ENCODE assay signal across 7 mouse cellular contexts in the genomic region with DNA sequence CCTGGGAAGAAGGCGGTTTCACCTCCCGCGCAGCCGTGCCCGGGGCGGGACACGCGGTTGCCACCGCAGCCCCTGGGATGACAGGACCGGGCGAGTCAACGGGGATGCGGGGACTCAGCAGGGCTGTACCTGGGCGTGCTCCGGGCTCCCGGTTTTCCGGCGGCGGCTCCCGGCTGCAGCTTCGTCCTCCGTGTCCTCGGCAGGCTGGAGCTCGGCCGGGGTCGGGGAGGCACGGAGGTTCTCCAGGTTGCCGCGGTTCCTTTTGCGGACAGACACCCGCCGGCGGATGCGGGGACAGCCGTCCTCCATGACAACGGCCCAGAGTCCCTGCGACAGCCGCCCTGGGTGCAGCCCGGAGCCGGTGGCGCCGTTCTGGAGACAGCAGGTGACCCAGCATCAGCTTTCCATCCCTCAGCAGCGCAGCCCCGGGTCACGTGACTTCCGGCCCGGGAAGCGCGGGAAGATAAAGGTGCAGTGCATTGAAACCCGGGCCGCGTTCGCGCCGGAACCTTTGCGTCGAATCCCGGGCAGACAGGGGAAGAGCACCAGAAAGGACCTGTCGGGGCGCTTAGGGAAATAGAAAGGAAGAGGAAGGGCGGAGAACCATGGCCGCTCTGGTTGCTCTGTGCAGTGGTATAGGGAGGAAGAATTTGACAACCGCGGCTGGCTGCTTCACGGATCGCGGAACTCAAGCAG. TPM values are rescaled to one million over a fixed set of nuclear protein-coding genes. Genes with fewer than 3 reads are reported as not detected.
DNase-seq lines count a peak whose midpoint lies in the region; ATAC-seq lines count a peak whose summit lies in the region.

Gene Helq (minus strand): TSS at position 434 of the 696 bp plus-strand sequence.
Gene Mrps18c (plus strand): TSS at position 463 of the 696 bp plus-strand sequence.

- H3K27ac ChIP-seq in embryonic facial prominence, embryonic 10.5 days (replicated peaks), result peak within 1 kb of the TSS; percentile 88
- H3K27ac ChIP-seq in limb, embryonic 10.5 days, result peak within 1 kb of the TSS; percentile 89
- H3K27ac ChIP-seq in midbrain, embryonic 13.5 days, result peak within 1 kb of the TSS; percentile 47; the same call in 1 of the 2 replicates

- under 1% methylated on average over 67 of the region's 67 CpGs for WGBS in embryonic facial prominence, embryonic 10.5 days
- WGBS in limb, embryonic 10.5 days, result under 1% methylated on average over 67 of the region's 67 CpGs
- under 1% methylated on average over 66 of the region's 67 CpGs for WGBS in midbrain, embryonic 13.5 days

- peak within 1 kb of the TSS; percentile 91 for H3K9ac ChIP-seq in midbrain, embryonic 13.5 days (replicated peaks)

- ATAC-seq in granulocyte monocyte progenitor cell, adult 5-6 weeks (replicated peaks; ENCODE audit: poor library complexity, severe bottlenecking), result peak; percentile 99
- ATAC-seq in midbrain, embryonic 13.5 days, result peak; percentile 99

- DNase-seq in adrenal gland, postnatal 10 days, result peak; percentile 93
- DNase-seq in embryonic facial prominence, embryonic 10.5 days (ENCODE audit: low spot score), result peak; percentile 95
- peak; percentile 89 for DNase-seq in kidney, adult 11 months
- DNase-seq in limb, embryonic 10.5 days (ENCODE audit: low spot score), result peak; percentile 98
- peak; percentile 86 for DNase-seq in spleen, adult 12 weeks (ENCODE audit: low spot score)

- H3K4me1 ChIP-seq in embryonic facial prominence, embryonic 10.5 days, result peaks cover 18% of the 10 kb centered on the region
- peaks cover 16% of the 10 kb centered on the region for H3K4me1 ChIP-seq in limb, embryonic 10.5 days
- H3K4me1 ChIP-seq in midbrain, embryonic 13.5 days (replicated peaks), result peaks cover 18% of the 10 kb centered on the region

- H3K27me3 ChIP-seq in embryonic facial prominence, embryonic 10.5 days (replicated peaks; ENCODE audit: low read depth, poor library complexity, severe bottlenecking), result no peaks in the 10 kb centered on the region
- H3K27me3 ChIP-seq in limb, embryonic 10.5 days (ENCODE audit: low read depth, poor library complexity, severe bottlenecking), result no peaks in the 10 kb centered on the region
- H3K27me3 ChIP-seq in midbrain, embryonic 13.5 days, result no peaks in the 10 kb centered on the region

- H3K9me3 ChIP-seq in embryonic facial prominence, embryonic 10.5 days, result no peaks in the 10 kb centered on the region
- no peaks in the 10 kb centered on the region for H3K9me3 ChIP-seq in limb, embryonic 10.5 days (replicated peaks)
- no peaks in the 10 kb centered on the region for H3K9me3 ChIP-seq in midbrain, embryonic 13.5 days

- H3K4me3 ChIP-seq in embryonic facial prominence, embryonic 10.5 days, result peak within 1 kb of the TSS; percentile 93
- peak within 1 kb of the TSS; percentile 94 for H3K4me3 ChIP-seq in limb, embryonic 10.5 days
- H3K4me3 ChIP-seq in midbrain, embryonic 13.5 days (replicated peaks), result peak within 1 kb of the TSS; percentile 87

- peaks cover 52% of the 10 kb centered on the region for H3K36me3 ChIP-seq in embryonic facial prominence, embryonic 10.5 days (replicated peaks)
- H3K36me3 ChIP-seq in limb, embryonic 10.5 days, result peaks cover 48% of the 10 kb centered on the region
- peaks cover 35% of the 10 kb centered on the region for H3K36me3 ChIP-seq in midbrain, embryonic 13.5 days

- H3K4me2 ChIP-seq in midbrain, embryonic 13.5 days (replicated peaks), result peak within 1 kb of the TSS; percentile 94

RNA-seq across cellular contexts. Expression of gene Helq, which starts in this region (rescaled TPM):
- total RNA-seq in adrenal gland, postnatal 10 days (2021), result 1 to 10 TPM; 4.9 to 9.1 TPM
- polyA plus RNA-seq in embryonic facial prominence, embryonic 10.5 days (2016; fragmentation: Nextera tagmentation; extraction: Ambion mirVana), result 24.0 and 25.4 TPM in 2 replicates
- total RNA-seq in granulocyte monocyte progenitor cell, adult 5-6 weeks (2014; fragmentation: Nextera tagmentation), result 19.6 and 35.1 TPM in 2 replicates
- 15.0 and 30.6 TPM in 2 replicates for total RNA-seq in granulocyte monocyte progenitor cell, adult 5-6 weeks (2017)
- polyA plus RNA-seq in limb, embryonic 10.5 days (2016; fragmentation: Nextera tagmentation; extraction: Ambion mirVana), result 21.8 and 28.8 TPM in 2 replicates
- polyA plus RNA-seq in midbrain, embryonic 13.5 days (2015; fragmentation: Nextera tagmentation; extraction: Ambion mirVana), result 21.2 and 21.3 TPM in 2 replicates

RNA-seq across cellular contexts. Expression of gene Mrps18c, which starts in this region (rescaled TPM):
- total RNA-seq in adrenal gland, postnatal 10 days (2021), result 100 to 1,000 TPM; 118 to 120 TPM
- 202 and 214 TPM in 2 replicates for polyA plus RNA-seq in embryonic facial prominence, embryonic 10.5 days (2016; fragmentation: Nextera tagmentation; extraction: Ambion mirVana)
- total RNA-seq in granulocyte monocyte progenitor cell, adult 5-6 weeks (2014; fragmentation: Nextera tagmentation), result 132 and 145 TPM in 2 replicates
- total RNA-seq in granulocyte monocyte progenitor cell, adult 5-6 weeks (2017), result 175 and 205 TPM in 2 replicates
- polyA plus RNA-seq in limb, embryonic 10.5 days (2016; fragmentation: Nextera tagmentation; extraction: Ambion mirVana), result 204 and 214 TPM in 2 replicates
- 174 and 185 TPM in 2 replicates for polyA plus RNA-seq in midbrain, embryonic 13.5 days (2015; fragmentation: Nextera tagmentation; extraction: Ambion mirVana)

Comparison
In these comparisons a context has a peak if more than half of its experiments do, and no peak if none do; other contexts are left out.
1. Peak in every context shown above with its lines: DNase-seq, ATAC-seq, H3K4me3 ChIP-seq and H3K27ac ChIP-seq.